Mouse (Mus musculus): Measurements from ENCODE around the gene Thbs4.

DNA sequence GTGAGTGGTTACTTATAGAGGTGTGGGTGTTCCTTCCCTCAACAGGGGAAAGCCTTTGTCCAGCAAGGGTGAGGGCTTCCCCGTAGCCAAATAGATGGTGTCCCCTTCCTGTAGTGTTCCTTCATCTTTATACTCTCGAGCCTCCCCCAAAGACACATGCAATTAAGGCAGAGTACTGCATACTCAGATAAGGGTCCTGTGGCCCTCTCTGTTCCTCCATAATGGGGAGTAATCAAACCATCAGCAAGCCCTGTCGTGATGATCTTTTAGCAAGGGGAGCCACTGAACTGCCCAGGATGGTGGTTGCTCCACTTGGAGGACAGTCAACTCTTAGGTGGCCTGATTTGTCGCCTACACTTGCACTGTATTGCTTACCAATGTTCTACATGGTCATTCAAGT is 82.0 kb downstream of the Thbs4 start:
- 0 out of 2 replicates have a peak, but pooled peaks have one; percentile 14 for TF ChIP-seq EP300 (IDR thresholded peaks at IDR 0.05; ENCODE audit: low read depth)
- no peak for TF ChIP-seq CTCF (IDR thresholded peaks at IDR 0.05; ENCODE audit: low read depth)

All from liver, embryonic 14.5 days (tissue).